Mouse (Mus musculus) limb, embryonic 14.5 days (tissue): ENCODE measurements around the gene Pate2. TPM values are rescaled to one million over a fixed set of nuclear protein-coding genes. Genes with fewer than 3 reads are reported as not detected.

Experiments used
- ATAC-seq: fragments of 200-750 bp; cut with Nextera tagmentation; 2 replicates; pipeline ENCODE4 v1.8.0; 2017; ENCODE audit warnings: low read depth, moderate number of reproducible peaks, moderate TSS enrichment; ENCODE audit not compliant: low FRiP score
- DNase-seq: peaks from one replicate; pipeline ENCODE4 v3.0.0-alpha.2; 2015; ENCODE audit warnings: low spot score
- H3K27ac ChIP-seq: fragments of 300-500 bp; sonication (generic); replicated peaks from 2 replicates; pipeline ENCODE4 v1.5.1; 2014; ENCODE audit warnings: low read depth, mild to moderate bottlenecking, low read length, moderate library complexity, mixed read lengths
- H3K27me3 ChIP-seq: fragments of 300-500 bp; sonication (generic); 2 replicates; pipeline ENCODE4 v1.6.1; 2014; ENCODE audit warnings: low read length, mixed read lengths; ENCODE audit not compliant: control insufficient read depth, insufficient read depth
- H3K36me3 ChIP-seq: fragments of 300-500 bp; sonication (generic); 2 replicates; pipeline ENCODE4 v1.6.1; 2014; ENCODE audit warnings: mild to moderate bottlenecking, low read length, moderate library complexity, mixed read lengths; ENCODE audit not compliant: control insufficient read depth, insufficient read depth
- H3K4me1 ChIP-seq: fragments of 300-500 bp; sonication (generic); 2 replicates; pipeline ENCODE4 v1.6.1; 2014; ENCODE audit warnings: antibody characterized with exemption, low read length, mixed read lengths; ENCODE audit not compliant: control insufficient read depth, insufficient read depth
- H3K4me2 ChIP-seq: fragments of 300-500 bp; sonication (generic); replicated peaks from 2 replicates; pipeline ENCODE4 v1.6.1; 2014; ENCODE audit warnings: low read depth, mild to moderate bottlenecking, low read length, moderate library complexity; ENCODE audit not compliant: severe bottlenecking
- H3K4me3 ChIP-seq: fragments of 300-500 bp; sonication (generic); replicated peaks from 2 replicates; pipeline ENCODE4 v1.5.1; 2014; ENCODE audit warnings: low read length
- H3K9ac ChIP-seq: fragments of 300-500 bp; sonication (generic); 2 replicates; pipeline ENCODE4 v1.6.1; 2014; ENCODE audit warnings: mild to moderate bottlenecking, low read depth, low read length, moderate library complexity; ENCODE audit not compliant: severe bottlenecking
- H3K9me3 ChIP-seq: fragments of 300-500 bp; sonication (generic); 2 replicates; pipeline ENCODE4 v1.6.1; 2016; ENCODE audit warnings: low read length; ENCODE audit not compliant: control insufficient read depth
- POLR2A ChIP-seq: fragments of 200-500 bp; IDR thresholded peaks from 2 replicates; pipeline ENCODE4 v1.8.0; 2012; ENCODE audit warnings: inconsistent platforms, mild to moderate bottlenecking, moderate library complexity, borderline replicate concordance; ENCODE audit not compliant: insufficient read depth, insufficient read length; ENCODE audit errors: extremely low read depth
- WGBS: fragments of 180-500 bp; shearing (Covaris S2); extraction: QIAGEN DNeasy Blood & Tissue Kit; methylation state at CpG from one replicate; pipeline ENCODE4 v1.1.7; 2014; 5-methylcytosine and 5-hydroxymethylcytosine counted together
- polyA plus RNA-seq, 2 experiments: library from polyadenylated mRNA; depleted of rRNA in 1 of 2; stranded (reverse) in 1 of 2; unstranded in 1 of 2; fragments of >200 nt; fragmentation: Nextera tagmentation in 1 of 2; extraction: Ambion mirVana in 1 of 2; gene quantifications; 2 replicates each; pipeline versions ENCODE4 v1.2.1 to v1.2.3; 2012 to 2014

The Pate2 gene
- polyA plus RNA-seq, 2 experiments, result 0.37 to 0.97 TPM

DNA sequence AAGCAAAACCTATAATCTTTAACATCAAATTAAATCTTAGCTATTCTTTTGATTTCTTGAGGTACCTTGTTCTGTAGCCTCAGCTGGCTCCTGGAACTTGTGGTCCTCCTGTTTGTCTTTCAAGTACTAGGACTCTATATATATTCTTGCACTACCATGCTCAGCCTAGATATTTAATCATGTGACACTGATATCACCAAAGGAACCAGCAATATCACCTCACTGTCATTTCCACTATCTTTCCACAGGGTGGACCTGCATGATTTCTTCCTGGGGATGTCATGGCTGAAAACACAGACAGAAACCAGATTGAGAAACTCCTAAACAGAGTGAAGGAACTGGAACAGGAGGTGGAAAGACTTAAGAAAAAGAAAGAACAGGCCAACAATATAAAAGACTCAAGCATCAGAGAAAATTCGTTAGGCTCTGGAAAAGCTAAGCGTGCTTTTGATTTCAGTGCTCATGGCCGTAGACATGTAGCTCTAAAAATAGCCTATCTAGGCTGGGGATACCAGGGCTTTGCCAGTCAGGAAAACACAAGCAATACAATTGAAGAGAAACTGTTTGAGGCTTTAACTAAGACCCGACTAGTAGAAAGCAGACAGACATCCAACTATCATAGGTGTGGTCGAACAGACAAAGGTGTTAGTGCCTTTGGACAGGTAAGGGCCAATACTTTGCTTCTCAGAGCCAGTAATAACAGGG, 5.4 kb upstream of the Pate2 start:
- Histone ChIP-seq H3K9ac (no peak overlapping the region), H3K9me3 (no peaks in the 10 kb centered on the region), H3K4me2 (no peak overlapping the region), H3K36me3 (peaks cover 63% of the 10 kb centered on the region), H3K27ac (no peak overlapping the region), H3K4me3 (no peak overlapping the region), H3K27me3 (no peaks in the 10 kb centered on the region), H3K4me1 (peaks cover 8% of the 10 kb centered on the region)
- no peak for TF ChIP-seq POLR2A
- 93% methylated on average over 5 of the region's 5 CpGs for WGBS
- DNase-seq, result no peak
- no peak for ATAC-seq

DNA sequence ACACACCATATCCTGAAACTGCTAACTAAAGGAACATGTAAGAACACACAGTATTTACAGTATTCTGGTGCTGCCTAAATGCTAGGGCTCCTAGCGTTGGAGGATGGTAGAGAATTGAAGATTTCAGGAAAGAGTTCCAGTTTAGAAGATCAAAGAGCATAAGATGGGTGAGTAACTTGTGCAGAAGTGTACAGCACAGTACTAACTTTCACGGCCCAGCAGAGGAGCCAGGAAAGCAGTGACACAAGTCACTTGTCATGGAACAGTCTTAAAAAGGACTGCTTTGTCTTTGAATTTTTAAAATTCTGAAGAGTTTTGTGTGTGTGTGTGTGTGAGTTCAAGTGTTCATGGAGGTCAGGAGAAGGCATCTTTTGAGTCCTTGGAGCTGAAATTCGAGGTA, 2.1 kb upstream of the Pate2 start:
- no peak overlapping the region for H3K27ac ChIP-seq
- H3K36me3 ChIP-seq, result peaks cover 44% of the 10 kb centered on the region
- no peaks in the 10 kb centered on the region for H3K27me3 ChIP-seq
- no peak overlapping the region for H3K9ac ChIP-seq
- ATAC-seq (no peak), DNase-seq (no peak)
- WGBS, result 88% methylated on average over 3 of the region's 3 CpGs
- no peaks in the 10 kb centered on the region for H3K9me3 ChIP-seq
- no peak for TF ChIP-seq POLR2A
- no peaks in the 10 kb centered on the region for H3K4me1 ChIP-seq
- no peak overlapping the region for H3K4me2 ChIP-seq
- no peak overlapping the region for H3K4me3 ChIP-seq

DNA sequence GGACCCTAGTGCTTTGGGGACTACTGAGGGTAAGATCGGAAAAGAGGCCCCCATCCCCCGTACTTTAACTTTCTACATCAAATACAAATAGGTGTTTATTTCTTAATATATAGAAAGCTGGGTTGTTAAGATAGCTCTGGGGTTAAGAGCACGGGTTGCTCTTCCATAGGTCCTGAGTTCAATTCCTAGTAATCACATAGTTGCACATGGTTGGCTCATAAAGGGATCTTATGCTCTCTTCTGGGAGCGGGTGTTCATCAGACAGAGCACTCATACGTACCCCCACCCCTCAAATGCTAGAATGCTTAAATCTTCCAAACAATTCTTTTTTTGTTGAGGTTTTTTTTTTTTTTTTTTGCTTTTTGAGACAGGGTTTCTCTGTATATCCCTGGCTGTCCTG, 579 bp downstream of the Pate2 start:
- Histone ChIP-seq H3K9ac (peak overlapping the region; percentile 72), H3K27ac (no peak overlapping the region), H3K27me3 (peaks cover 3% of the 10 kb centered on the region; the same call in 1 of the 2 replicates), H3K36me3 (peaks cover 27% of the 10 kb centered on the region), H3K9me3 (no peaks in the 10 kb centered on the region), H3K4me2 (peak overlapping the region; percentile 56), H3K4me1 (no peaks in the 10 kb centered on the region), H3K4me3 (peak overlapping the region; percentile 80)
- 10% methylated on average over 5 of the region's 5 CpGs for WGBS
- DNase-seq (no peak), ATAC-seq (no peak)
- no peak for TF ChIP-seq POLR2A

DNA sequence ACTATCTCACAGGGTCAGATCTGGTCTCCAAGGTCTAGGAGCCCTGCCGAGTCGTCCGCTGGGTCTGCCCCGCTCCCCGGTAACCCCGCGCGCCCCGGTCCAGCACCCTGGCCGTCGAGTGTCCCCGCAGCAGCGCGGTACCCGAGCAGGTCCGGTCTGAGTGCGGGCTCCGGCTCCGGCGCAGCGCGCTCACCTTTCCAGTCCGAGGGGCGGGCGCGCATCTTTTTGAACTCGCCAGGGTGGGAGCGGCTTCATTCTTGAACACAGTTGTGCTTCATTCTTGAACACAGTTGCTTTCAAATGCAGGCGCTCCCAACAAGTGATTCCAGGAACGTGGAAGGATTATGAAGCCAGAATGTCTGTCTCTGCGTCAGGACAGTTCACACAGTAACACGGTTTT, 4.3 kb downstream of the Pate2 start:
- DNase-seq, result no peak
- ATAC-seq, result no peak
- peak overlapping the region; percentile 51 for H3K4me2 ChIP-seq
- H3K4me1 ChIP-seq, result no peaks in the 10 kb centered on the region
- no peaks in the 10 kb centered on the region for H3K9me3 ChIP-seq
- H3K4me3 ChIP-seq, result peak overlapping the region; percentile 26
- no peaks in the 10 kb centered on the region for H3K36me3 ChIP-seq
- peaks cover 3% of the 10 kb centered on the region; the same call in 1 of the 2 replicates for H3K27me3 ChIP-seq
- peak overlapping the region; percentile 40; the same call in 1 of the 2 replicates for H3K9ac ChIP-seq
- no peak overlapping the region for H3K27ac ChIP-seq
- no peak for TF ChIP-seq POLR2A
- 2% methylated on average over 32 of the region's 32 CpGs for WGBS

DNA sequence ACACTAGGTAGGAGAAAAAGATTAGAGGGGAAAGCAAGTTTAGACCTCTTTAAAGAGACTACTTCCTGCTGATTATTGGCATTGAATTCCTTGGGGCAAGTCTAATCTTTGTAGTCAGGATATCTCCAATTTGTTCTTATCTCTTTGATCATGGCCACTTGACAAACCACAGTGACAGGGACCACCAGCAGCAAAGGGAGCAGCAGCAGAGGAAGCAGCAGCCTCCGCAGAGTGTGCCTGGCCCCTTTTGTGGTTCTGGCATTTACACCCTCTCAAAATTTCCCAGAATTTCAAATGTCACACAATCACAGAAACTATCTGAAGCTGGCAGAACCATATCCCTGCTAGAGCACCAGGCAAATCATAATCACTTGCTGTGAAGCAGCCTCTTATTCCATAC, 17.6 kb downstream of the Pate2 start:
- Histone ChIP-seq H3K9ac (no peak overlapping the region), H3K9me3 (no peaks in the 10 kb centered on the region), H3K36me3 (no peaks in the 10 kb centered on the region), H3K27ac (no peak overlapping the region), H3K4me2 (no peak overlapping the region), H3K4me1 (no peaks in the 10 kb centered on the region), H3K27me3 (no peaks in the 10 kb centered on the region), H3K4me3 (no peak overlapping the region)
- DNase-seq (no peak), ATAC-seq (no peak)
- WGBS, result 21% methylated on average over 1 of the region's 1 CpGs
- TF ChIP-seq POLR2A, result no peak
